Mouse (Mus musculus): ENCODE data around the gene Cd1d1.
"Not testable (repeated sequence)": the region's sequence is repeated elsewhere in the genome, so short reads cannot be mapped to it uniquely, and the experiment has no call there.

Cd1d1 gene

GRCm38 (mm10) chr3:86999415-86999740 is at the start of gene Cd1d1:
Gene Cd1d1 (minus strand): TSS chr3:86999441.
- no peak for DNase-seq (ENCODE audit: low spot score)

DNA sequence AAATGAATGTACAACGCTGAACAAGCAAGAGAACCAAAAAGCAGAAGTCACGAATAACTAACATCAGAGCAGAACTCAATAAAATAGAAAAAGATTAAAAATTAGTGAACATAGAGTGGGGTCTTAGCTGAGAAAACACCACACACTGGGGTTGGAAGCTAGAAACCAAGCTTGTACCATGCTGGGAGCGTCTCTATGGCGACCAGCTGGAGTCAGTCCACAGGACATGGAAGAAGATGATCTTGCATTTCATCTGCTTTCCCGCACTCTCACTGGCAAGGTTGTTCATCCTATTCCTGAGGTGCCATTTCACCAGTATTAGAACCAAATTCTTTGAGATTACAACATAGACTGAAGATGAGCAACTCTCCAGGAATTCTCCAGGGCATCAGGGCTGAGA is 48.6 kb upstream of the Cd1d1 start:
- DNase-seq (ENCODE audit: low spot score): no peak

DNA sequence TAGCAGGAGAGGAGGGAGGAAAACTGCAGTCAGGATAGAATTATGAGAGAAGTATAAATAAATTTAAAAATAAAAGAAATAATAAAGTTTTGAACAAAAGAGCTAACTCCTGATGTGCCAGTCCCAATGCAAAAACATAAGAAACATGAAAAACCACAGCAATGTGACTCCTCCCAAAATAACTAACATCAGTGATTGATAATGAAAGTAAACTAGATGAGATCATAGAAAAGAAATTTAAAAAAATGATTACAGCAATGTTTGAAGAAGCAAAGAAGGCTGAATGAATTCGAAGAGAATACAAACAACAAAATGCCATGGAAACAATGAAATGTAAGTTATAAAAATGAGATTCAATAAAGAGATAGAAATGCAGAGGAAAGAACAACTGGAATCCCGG is 42.5 kb upstream of the Cd1d1 start:
- DNase-seq (ENCODE audit: low spot score): no peak

DNA sequence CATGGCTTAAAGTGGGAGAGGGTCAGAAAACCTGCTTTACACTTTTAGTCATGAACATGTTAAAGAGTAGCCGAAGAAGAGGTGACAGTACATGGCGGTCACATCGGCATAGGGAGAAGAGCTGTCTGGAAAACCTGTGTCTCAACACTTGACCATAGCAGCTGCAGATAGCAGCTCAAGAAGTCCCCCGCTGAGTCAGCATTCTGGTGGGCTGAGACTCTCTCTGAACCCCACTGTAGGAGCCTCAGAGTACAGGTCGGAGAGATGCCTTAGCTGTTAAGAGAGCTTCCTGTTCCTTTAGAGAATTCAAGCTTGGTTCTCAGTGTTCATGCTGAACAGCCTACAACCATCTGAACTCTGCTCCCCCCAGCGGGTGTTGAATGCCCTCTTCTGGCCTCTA is 39.3 kb upstream of the Cd1d1 start:
- no peak for DNase-seq (ENCODE audit: low spot score)

DNA sequence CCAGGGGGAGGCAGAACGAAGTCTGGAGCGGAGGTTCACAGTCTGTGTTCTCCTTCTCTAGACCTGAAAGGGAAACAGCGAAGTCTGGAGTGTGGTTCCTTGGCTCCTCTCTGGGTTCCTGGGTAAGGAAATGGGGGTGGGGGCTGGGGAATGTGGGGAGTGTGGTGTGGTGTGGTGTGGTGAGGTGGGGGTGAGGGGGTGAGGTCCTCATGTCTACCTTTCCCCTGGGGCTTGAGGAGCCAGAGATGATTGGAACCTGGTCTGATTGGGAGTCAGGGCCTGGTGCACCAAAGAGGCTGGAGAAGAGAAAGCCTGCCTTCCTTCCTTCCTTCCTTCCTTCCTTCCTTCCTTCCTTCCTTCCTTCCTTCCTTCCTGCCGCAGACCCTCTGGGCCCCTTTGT is 34.8 kb upstream of the Cd1d1 start:
- no peak for DNase-seq (ENCODE audit: low spot score)

- peak; percentile 82 for DNase-seq (ENCODE audit: low spot score)
Observed at GRCm38 (mm10) chr3:87033357-87033756, 34.1 kb upstream of the Cd1d1 start.

DNA sequence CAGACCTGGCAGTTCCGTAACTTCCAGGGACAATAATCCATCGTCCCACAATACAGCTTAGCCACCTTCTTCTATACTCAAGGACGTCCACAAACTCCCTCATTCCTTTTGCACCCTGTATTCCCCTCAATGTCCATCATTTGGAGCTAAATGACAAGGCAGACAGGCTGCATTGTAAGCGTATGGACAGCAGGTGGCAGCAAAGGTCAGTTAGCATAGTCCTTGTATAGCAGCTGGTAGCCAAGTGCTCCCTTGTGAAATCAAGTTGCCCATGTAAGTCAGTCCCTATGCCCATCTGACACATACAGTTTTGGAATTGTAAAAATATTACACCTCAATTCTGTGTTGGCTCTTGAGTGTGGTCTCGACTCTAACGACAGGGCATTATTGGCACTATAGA is 31.6 kb upstream of the Cd1d1 start:
- DNase-seq (ENCODE audit: low spot score): peak; percentile 91

- DNase-seq (ENCODE audit: low spot score): no peak
Observed at GRCm38 (mm10) chr3:87017707-87018106, 18.5 kb upstream of the Cd1d1 start.

GRCm38 (mm10) chr3:87017001-87017400 is 17.8 kb upstream of the Cd1d1 start:
- no peak for DNase-seq (ENCODE audit: low spot score)

DNA sequence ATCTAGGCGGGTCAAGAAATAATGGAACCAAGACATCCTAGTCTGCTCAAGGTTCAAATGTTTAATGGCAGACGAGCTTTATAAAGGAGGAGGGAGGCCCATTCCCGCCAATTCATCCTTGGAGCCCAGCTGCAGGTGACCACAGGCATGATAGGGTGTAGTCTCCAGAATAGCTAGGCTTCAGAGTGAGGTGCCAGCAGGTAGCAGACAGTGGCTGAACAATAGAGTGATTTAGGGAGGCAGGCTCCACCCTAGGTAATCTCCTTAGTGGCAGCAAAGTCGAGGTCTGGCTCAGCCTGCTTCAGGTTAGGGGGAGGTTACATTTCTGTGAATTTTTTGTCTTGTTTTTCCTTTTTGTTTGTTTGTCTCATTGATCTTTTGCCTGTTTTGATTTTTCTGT is 16.7 kb upstream of the Cd1d1 start:
- DNase-seq (ENCODE audit: low spot score): no peak

- not testable (repeated sequence) for DNase-seq (ENCODE audit: low spot score)
Observed at GRCm38 (mm10) chr3:87012406-87012805, 13.2 kb upstream of the Cd1d1 start.

- DNase-seq (ENCODE audit: low spot score): not testable (repeated sequence)
Observed at GRCm38 (mm10) chr3:87008281-87008680, 9.0 kb upstream of the Cd1d1 start.

DNA sequence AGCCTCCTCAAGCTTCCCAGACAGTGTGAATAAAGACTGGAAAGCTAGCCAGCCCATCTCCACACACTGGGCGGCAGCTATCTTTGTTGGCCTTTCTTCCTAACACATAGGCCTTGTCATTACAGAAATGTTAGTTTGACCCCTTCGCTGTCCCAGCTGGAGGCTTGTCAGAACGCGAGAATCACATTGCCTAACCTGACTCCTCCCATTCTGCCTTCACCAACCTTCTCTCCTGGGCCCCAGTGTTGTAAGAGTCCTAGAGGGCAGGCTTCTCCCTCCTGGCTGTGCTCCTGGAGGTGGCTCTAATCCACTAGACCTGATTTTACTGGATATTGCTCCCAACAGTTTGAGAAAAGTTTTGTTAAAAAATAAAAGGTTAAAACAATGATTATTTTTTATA is 1.4 kb upstream of the Cd1d1 start:
- DNase-seq (ENCODE audit: low spot score): peak; percentile 64

GRCm38 (mm10) chr3:87000051-87000450 is 810 bp upstream of the Cd1d1 start:
- no peak for DNase-seq (ENCODE audit: low spot score)

- DNase-seq (ENCODE audit: low spot score): peak; percentile 87
Observed at GRCm38 (mm10) chr3:86998433-86999414, 517 bp downstream of the Cd1d1 start.

DNA sequence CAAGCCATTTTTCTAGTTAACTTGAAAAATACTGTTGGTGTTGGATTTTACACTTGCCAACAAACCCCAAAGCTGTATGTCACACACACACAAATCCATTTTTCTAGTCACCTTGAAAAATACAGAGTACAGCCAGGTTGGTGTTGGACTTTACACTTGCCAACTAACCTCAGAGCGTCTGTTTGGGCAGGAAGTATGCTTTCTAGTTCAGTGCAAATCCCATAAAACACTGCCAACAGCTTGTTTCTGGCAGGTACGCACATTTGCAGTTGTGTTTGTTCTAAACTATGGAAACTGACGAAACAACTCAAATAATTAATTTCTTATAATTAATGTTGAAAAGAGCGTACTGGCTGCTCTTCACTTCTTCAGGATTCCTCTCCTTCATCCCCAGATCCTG is 3.1 kb downstream of the Cd1d1 start:
- no peak for DNase-seq (ENCODE audit: low spot score)

DNA sequence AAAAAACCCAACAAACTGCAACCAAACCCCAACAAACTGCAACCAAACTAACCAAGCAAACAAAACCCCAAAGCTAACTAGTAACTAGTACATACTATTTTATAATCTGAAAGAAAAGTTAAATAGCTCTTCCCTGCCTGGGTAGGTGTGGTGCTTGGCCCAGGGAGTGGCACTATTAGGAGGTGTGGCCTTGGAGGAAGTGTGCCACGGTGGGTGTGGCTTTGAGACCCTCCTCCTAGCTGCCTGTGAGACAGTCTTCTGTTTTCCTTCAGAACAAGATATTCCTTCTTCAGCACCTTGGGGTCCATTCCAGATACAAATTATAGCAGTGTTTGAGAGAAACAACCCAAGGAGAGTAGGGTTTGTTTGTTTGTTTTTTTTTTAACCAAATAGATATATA is 3.9 kb downstream of the Cd1d1 start:
- no peak for DNase-seq (ENCODE audit: low spot score)

DNA sequence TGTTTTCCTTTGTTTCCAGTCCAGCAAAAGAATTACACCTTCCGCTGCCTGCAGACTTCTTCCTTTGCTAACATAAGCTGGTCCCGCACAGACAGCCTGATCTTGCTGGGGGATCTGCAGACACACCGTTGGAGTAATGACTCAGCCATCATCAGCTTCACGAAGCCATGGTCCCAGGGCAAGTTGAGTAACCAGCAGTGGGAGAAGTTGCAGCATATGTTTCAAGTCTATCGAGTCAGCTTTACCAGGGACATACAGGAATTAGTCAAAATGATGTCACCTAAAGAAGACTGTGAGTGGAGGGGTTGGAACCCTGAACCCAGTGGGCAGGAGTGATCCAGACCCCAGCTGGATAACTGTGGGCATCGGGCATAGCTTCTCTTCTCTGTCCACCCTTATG is 12.3 kb downstream of the Cd1d1 start:
- not testable (repeated sequence) for DNase-seq (ENCODE audit: low spot score)

DNA sequence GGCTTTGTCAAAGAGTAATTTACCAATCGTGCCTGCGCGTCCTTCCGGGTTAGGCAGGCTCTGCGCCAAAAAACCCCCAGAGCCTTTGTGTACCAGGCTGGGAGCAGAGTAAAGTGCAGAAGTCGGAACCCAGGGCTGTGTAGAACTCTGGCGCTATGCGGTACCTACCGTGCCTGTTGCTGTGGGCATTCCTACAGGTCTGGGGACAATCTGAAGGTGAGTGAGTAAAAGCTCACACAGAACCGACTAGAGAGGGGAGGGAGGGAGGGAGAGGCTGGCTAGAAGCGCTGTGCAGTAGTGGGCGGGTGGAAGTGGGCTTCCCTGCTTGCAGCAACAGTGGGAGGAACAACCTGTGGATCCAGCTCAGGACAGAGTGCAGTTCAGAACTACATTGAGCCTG is 12.8 kb downstream of the Cd1d1 start:
- DNase-seq (ENCODE audit: low spot score): peak; percentile 28

- no peak for DNase-seq (ENCODE audit: low spot score)
Observed at GRCm38 (mm10) chr3:86983382-86983781, 15.9 kb downstream of the Cd1d1 start.

- peak; percentile 86 for DNase-seq (ENCODE audit: low spot score)
Observed at GRCm38 (mm10) chr3:86976546-86976945, 22.7 kb downstream of the Cd1d1 start.

- no peak for DNase-seq (ENCODE audit: low spot score)
Observed at GRCm38 (mm10) chr3:86975150-86975549, 24.1 kb downstream of the Cd1d1 start.

- no peak for DNase-seq (ENCODE audit: low spot score)
Observed at GRCm38 (mm10) chr3:86962665-86963435, 36.4 kb downstream of the Cd1d1 start.
